In genomic region chr17:46393012-46393411, GRCm38 (mm10) we compare ENCODE assay signal across 10 mouse cellular contexts. TPM values are rescaled to one million over a fixed set of nuclear protein-coding genes. Genes with fewer than 3 reads are reported as not detected.
A peak's percentile ranks its signal among the peaks of the same experiment; 100 is the strongest.
DNase-seq lines count a peak whose midpoint lies in the region; ATAC-seq and TF ChIP-seq lines count a peak whose summit lies in the region.
"Had no signal": no experiment of that assay in that cellular context is flagged by ENCODE, and none has a peak within 500 bp of the region (broad histone marks: within the 10 kb centered on the region; RNA-seq: fewer than 3 reads in every experiment).

No protein-coding gene starts in this region.

- TF ChIP-seq CTCF in heart, postnatal 0 days (IDR thresholded peaks at IDR 0.05; ENCODE audit: low read depth), result peak; percentile 80

- TF ChIP-seq EP300 in heart, postnatal 0 days (IDR thresholded peaks at IDR 0.05; ENCODE audit: low read depth), result no peak

- no peaks in the 10 kb centered on the region for H3K9me3 ChIP-seq in heart, postnatal 0 days (replicated peaks; ENCODE audit: control insufficient read depth, low read length)
- H3K9me3 ChIP-seq in heart, embryonic 12.5 days (replicated peaks), result no peaks in the 10 kb centered on the region
- H3K9me3 ChIP-seq: liver, embryonic 15.5 days had no signal

- DNase-seq in heart, postnatal 0 days (ENCODE audit: low spot score), result peak; percentile 37
- peak; percentile 12 for DNase-seq in urinary bladder, postnatal 25 days (ENCODE audit: low spot score)
- DNase-seq in urinary bladder, adult 2 months (ENCODE audit: low spot score), result no peak
- DNase-seq in c-Kit-positive CD71-positive TER-119-negative erythroid progenitor cells, embryonic 14.5 days (ENCODE audit: low read depth), result peak; percentile 16
- peak; percentile 48 for DNase-seq in kidney, postnatal 14 days
- DNase-seq in spleen, adult 18-20 months, result peak; percentile 20 to 40
- no peak for DNase-seq in gastrocnemius, postnatal 36 days

- H3K36me3 ChIP-seq in heart, postnatal 0 days (replicated peaks; ENCODE audit: control insufficient read depth, insufficient read depth, low read length), result peaks cover 51% of the 10 kb centered on the region
- peaks cover 48% of the 10 kb centered on the region for H3K36me3 ChIP-seq in heart, embryonic 12.5 days

- intact Hi-C loops in gastrocnemius, postnatal 36 days (cut with DNase I), result no loop called here

- H3K4me2 ChIP-seq in heart, postnatal 0 days (ENCODE audit: low read depth, low read length), result no peak overlapping the region
- H3K4me2 ChIP-seq in heart, embryonic 12.5 days, result no peak overlapping the region
- H3K4me2 ChIP-seq: liver, embryonic 15.5 days had no signal

- no peaks in the 10 kb centered on the region for H3K27me3 ChIP-seq in heart, postnatal 0 days (ENCODE audit: control insufficient read depth, insufficient read depth, low read length)
- no peaks in the 10 kb centered on the region for H3K27me3 ChIP-seq in heart, embryonic 12.5 days (replicated peaks)
- H3K27me3 ChIP-seq: liver, embryonic 15.5 days had no signal

- H3K9ac ChIP-seq in heart, postnatal 0 days (replicated peaks; ENCODE audit: low read depth, low read length), result no peak overlapping the region
- H3K9ac ChIP-seq in heart, embryonic 12.5 days, result no peak overlapping the region
- H3K9ac ChIP-seq: liver, embryonic 15.5 days had no signal

- WGBS in heart, postnatal 0 days, result 55% methylated on average over 2 of the region's 2 CpGs
- WGBS in heart, embryonic 12.5 days, result 53% methylated on average over 2 of the region's 2 CpGs

- H3K27ac ChIP-seq in heart, postnatal 0 days (ENCODE audit: low read depth), result no peak overlapping the region
- H3K27ac ChIP-seq in heart, embryonic 12.5 days (ENCODE audit: poor library complexity, severe bottlenecking), result no peak overlapping the region
- H3K27ac ChIP-seq: liver, embryonic 15.5 days had no signal

- no peak overlapping the region for H3K4me3 ChIP-seq in heart, postnatal 0 days (ENCODE audit: low read depth, low read length)
- no peak overlapping the region for H3K4me3 ChIP-seq in heart, embryonic 12.5 days
- H3K4me3 ChIP-seq: liver, embryonic 15.5 days had no signal

- no peaks in the 10 kb centered on the region for H3K4me1 ChIP-seq in heart, postnatal 0 days (ENCODE audit: control insufficient read depth, insufficient read depth)
- H3K4me1 ChIP-seq in heart, embryonic 12.5 days (replicated peaks), result no peaks in the 10 kb centered on the region; the same call in 1 of the 2 replicates

- peak; percentile 64; the same call in 1 of the 2 replicates for ATAC-seq in heart, postnatal 0 days (ENCODE audit: insufficient read depth, low read depth)
- no peak for ATAC-seq in heart, embryonic 12.5 days (ENCODE audit: insufficient number of reproducible peaks, low FRiP score)

RNA-seq across cellular contexts. Expression of gene Zfp318, which starts 9.5 kb away (rescaled TPM):
- 5.3 and 18.1 TPM in 2 replicates for total RNA-seq in heart, postnatal 0 days (2014; rRNA removed; ENCODE audit: low replicate concordance)
- 4.2 and 4.4 TPM in 2 replicates for polyA plus RNA-seq in heart, postnatal 0 days (2015; fragmentation: Nextera tagmentation; extraction: Ambion mirVana)
- 10.2 and 11.6 TPM in 2 replicates for polyA plus RNA-seq in heart, embryonic 12.5 days (2016; fragmentation: Nextera tagmentation; extraction: Ambion mirVana)
- 10.1 and 11.7 TPM in 2 replicates for polyA plus RNA-seq in urinary bladder, adult 2 months (2012; rRNA removed)
- 10 to 100 TPM; 10.2 to 11.6 TPM for total RNA-seq in gastrocnemius, postnatal 36 days (2021)

RNA-seq across cellular contexts. Expression of gene Crip3, which starts 35.7 kb away (rescaled TPM):
- total RNA-seq in heart, postnatal 0 days (2014; rRNA removed; ENCODE audit: low replicate concordance), result 1.5 TPM in 1 of 2 replicates, not detected in the other
- 0.48 and 1.00 TPM in 2 replicates for polyA plus RNA-seq in heart, postnatal 0 days (2015; fragmentation: Nextera tagmentation; extraction: Ambion mirVana)
- 0.27 and 1.0 TPM in 2 replicates for polyA plus RNA-seq in heart, embryonic 12.5 days (2016; fragmentation: Nextera tagmentation; extraction: Ambion mirVana)
- polyA plus RNA-seq in urinary bladder, adult 2 months (2012; rRNA removed), result 0.76 and 1.6 TPM in 2 replicates
- total RNA-seq in gastrocnemius, postnatal 36 days (2021), result under 1 TPM; 0.38 to 0.39 TPM
- polyA plus RNA-seq: liver, embryonic 15.5 days had no signal

RNA-seq across cellular contexts. Expression of gene Slc22a7, which starts 45.2 kb away (rescaled TPM):
- not detected in 2 replicates for total RNA-seq in heart, postnatal 0 days (2014; rRNA removed; ENCODE audit: low replicate concordance)
- polyA plus RNA-seq in heart, postnatal 0 days (2015; fragmentation: Nextera tagmentation; extraction: Ambion mirVana), result not detected in 2 replicates
- not detected in 2 replicates for polyA plus RNA-seq in heart, embryonic 12.5 days (2016; fragmentation: Nextera tagmentation; extraction: Ambion mirVana)
- not detected in 2 replicates for polyA plus RNA-seq in urinary bladder, adult 2 months (2012; rRNA removed)
- not detected for total RNA-seq in gastrocnemius, postnatal 36 days (2021)
- polyA plus RNA-seq: liver, embryonic 15.5 days; stomach, embryonic 16.5 days had no signal

Comparison
In these comparisons a context has a peak if more than half of its experiments do, and no peak if none do; other contexts are left out.
1. DNase-seq: peak in heart, postnatal 0 days (single experiment), urinary bladder, postnatal 25 days (single experiment), c-Kit-positive CD71-positive TER-119-negative erythroid progenitor cells, embryonic 14.5 days (single experiment), kidney, postnatal 14 days (single experiment) and spleen, adult 18-20 months (2 of 2); none in urinary bladder, adult 2 months (single experiment) and gastrocnemius, postnatal 36 days (0 of 2).